Mouse (Mus musculus) hindbrain, embryonic 11.5 days (tissue): ENCODE data around the gene 1700018F24Rik. TPM values are rescaled to one million over a fixed set of nuclear protein-coding genes. Genes with fewer than 3 reads are reported as not detected.
"Not testable (repeated sequence)": the region's sequence is repeated elsewhere in the genome, so short reads cannot be mapped to it uniquely, and the experiment has no call there.

Experiments
- ATAC-seq: fragments of 200-750 bp; cut with Nextera tagmentation; 2 replicates; pipeline ENCODE4 v1.8.0; 2017; ENCODE audit warnings: mild to moderate bottlenecking, moderate TSS enrichment, moderate library complexity; ENCODE audit not compliant: low FRiP score
- DNase-seq: peaks from one replicate; pipeline ENCODE4 v3.0.0-alpha.2; 2015; ENCODE audit warnings: low spot score
- H3K27ac ChIP-seq: fragments of 300-500 bp; sonication (generic); 2 replicates; pipeline ENCODE4 v1.5.1; 2014; ENCODE audit warnings: mild to moderate bottlenecking, low read depth, low read length
- H3K27me3 ChIP-seq: fragments of 300-500 bp; sonication (generic); 2 replicates; pipeline ENCODE4 v1.6.1; 2014; ENCODE audit warnings: mild to moderate bottlenecking, low read length, moderate library complexity, mixed read lengths; ENCODE audit not compliant: control insufficient read depth, insufficient read depth
- H3K36me3 ChIP-seq: fragments of 300-500 bp; sonication (generic); 2 replicates; pipeline ENCODE4 v1.6.1; 2014; ENCODE audit warnings: mild to moderate bottlenecking, low read length, moderate library complexity, mixed read lengths; ENCODE audit not compliant: control insufficient read depth, insufficient read depth
- H3K4me1 ChIP-seq: fragments of 300-500 bp; sonication (generic); replicated peaks from 2 replicates; pipeline ENCODE4 v1.6.1; 2014; ENCODE audit warnings: low read length, mixed read lengths; ENCODE audit not compliant: control insufficient read depth, insufficient read depth
- H3K4me2 ChIP-seq: fragments of 300-500 bp; sonication (generic); replicated peaks from 2 replicates; pipeline ENCODE4 v1.6.1; 2014; ENCODE audit warnings: mild to moderate bottlenecking, low read depth, low read length
- H3K4me3 ChIP-seq: fragments of 300-500 bp; sonication (generic); 2 replicates; pipeline ENCODE4 v1.5.1; 2014; ENCODE audit warnings: low read depth, low read length
- H3K9ac ChIP-seq: fragments of 300-500 bp; sonication (generic); 2 replicates; pipeline ENCODE4 v1.6.1; 2014; ENCODE audit warnings: low read depth, low read length
- H3K9me3 ChIP-seq: fragments of 300-500 bp; sonication (generic); 2 replicates; pipeline ENCODE4 v1.6.1; 2016; ENCODE audit warnings: low read length; ENCODE audit not compliant: control insufficient read depth
- WGBS: fragments of 180-500 bp; shearing (Covaris S2); extraction: QIAGEN DNeasy Blood & Tissue Kit; methylation state at CpG from one replicate; pipeline ENCODE4 v1.1.7; 2014; 5-methylcytosine and 5-hydroxymethylcytosine counted together
- polyA plus RNA-seq: library from polyadenylated mRNA; unstranded; fragments of >200 nt; fragmentation: Nextera tagmentation; extraction: Ambion mirVana; gene quantifications from 2 replicates; pipeline ENCODE4 v1.2.1, GENCODE M21; 2014

1700018F24Rik gene
- polyA plus RNA-seq, result 0.13 TPM in 1 of 2 replicates, not detected in the other

- H3K4me2 ChIP-seq, H3K9me3 ChIP-seq, H3K27ac ChIP-seq, ATAC-seq, H3K4me1 ChIP-seq, DNase-seq, H3K4me3 ChIP-seq, H3K9ac ChIP-seq, H3K36me3 ChIP-seq, H3K27me3 ChIP-seq: not testable (repeated sequence)
- 67% methylated on average over 3 of the region's 3 CpGs for WGBS
Observed at GRCm38 (mm10) chr5:145042690-145043089, at the start of gene 1700018F24Rik. Gene 1700018F24Rik (plus strand): TSS chr5:145042990.

- no peak overlapping the region for H3K4me2 ChIP-seq
- WGBS, result 34% methylated on average over 2 of the region's 2 CpGs
- ATAC-seq (no peak), DNase-seq (peak; percentile 29)
- no peaks in the 10 kb centered on the region for H3K36me3 ChIP-seq
- no peak overlapping the region for H3K9ac ChIP-seq
- no peaks in the 10 kb centered on the region for H3K27me3 ChIP-seq
- H3K27ac ChIP-seq, result no peak overlapping the region
- no peaks in the 10 kb centered on the region for H3K4me1 ChIP-seq
- H3K9me3 ChIP-seq, result no peaks in the 10 kb centered on the region
- H3K4me3 ChIP-seq, result no peak overlapping the region
Observed at GRCm38 (mm10) chr5:144998491-144998890, 44.3 kb upstream of the 1700018F24Rik start.

DNA sequence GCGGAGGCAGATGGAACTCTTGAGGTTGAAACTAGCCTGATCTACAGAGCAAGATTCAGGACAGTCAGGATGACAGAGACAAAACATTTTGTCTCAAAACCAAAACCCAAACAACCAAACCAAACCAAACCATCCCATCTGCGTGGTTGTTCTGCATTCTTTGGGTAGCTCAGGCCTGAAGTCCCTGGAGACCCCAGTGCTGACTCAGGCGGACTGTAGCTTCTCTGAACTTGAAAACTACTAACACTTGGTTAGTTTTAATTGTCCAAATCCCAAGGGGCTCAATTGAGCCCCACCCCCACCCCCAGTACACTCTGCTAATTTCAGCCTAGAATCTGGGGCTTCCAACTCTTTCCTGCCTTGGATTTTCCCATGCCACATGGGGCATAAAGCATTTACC lies 39.4 kb upstream of the 1700018F24Rik start:
- 77% methylated on average over 3 of the region's 3 CpGs for WGBS
- H3K4me1 ChIP-seq, result no peaks in the 10 kb centered on the region

DNA sequence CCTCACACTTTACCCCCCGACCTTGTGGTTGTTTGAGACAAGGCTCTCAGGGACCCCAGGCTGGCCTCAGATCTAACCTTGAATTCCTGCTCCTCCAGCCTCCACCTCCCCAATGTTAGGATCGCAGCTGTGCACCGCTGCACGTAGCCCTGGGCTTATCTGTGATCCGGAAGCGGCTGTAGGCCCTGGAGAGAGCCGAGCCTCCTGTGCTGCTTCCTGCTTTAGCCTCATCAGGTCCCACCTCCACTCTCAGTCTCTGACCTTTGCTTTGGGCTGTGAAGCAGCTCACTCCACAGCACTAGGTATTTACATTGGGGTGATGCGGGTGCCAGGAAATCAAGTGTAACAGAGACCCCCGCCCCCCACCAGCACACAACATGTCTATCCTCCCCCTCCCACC lies 38.3 kb upstream of the 1700018F24Rik start:
- no peak overlapping the region for H3K4me2 ChIP-seq
- H3K27me3 ChIP-seq, result no peaks in the 10 kb centered on the region
- H3K4me1 ChIP-seq, result no peaks in the 10 kb centered on the region
- H3K9me3 ChIP-seq, result no peaks in the 10 kb centered on the region
- WGBS, result 87% methylated on average over 9 of the region's 9 CpGs
- H3K36me3 ChIP-seq, result no peaks in the 10 kb centered on the region
- no peak overlapping the region for H3K4me3 ChIP-seq
- ATAC-seq, result no peak
- no peak for DNase-seq
- no peak overlapping the region for H3K9ac ChIP-seq
- H3K27ac ChIP-seq, result no peak overlapping the region

More for the DNA sequence above, 39.4 kb upstream of the 1700018F24Rik start:
- Histone ChIP-seq H3K36me3 (no peaks in the 10 kb centered on the region), H3K27me3 (no peaks in the 10 kb centered on the region), H3K4me2 (no peak overlapping the region), H3K4me3 (no peak overlapping the region), H3K9ac (no peak overlapping the region), H3K27ac (no peak overlapping the region), H3K9me3 (no peaks in the 10 kb centered on the region)
- ATAC-seq (no peak), DNase-seq (no peak)

- Histone ChIP-seq H3K4me2 (no peak overlapping the region), H3K27ac (no peak overlapping the region), H3K4me3 (no peak overlapping the region), H3K9me3 (no peaks in the 10 kb centered on the region), H3K9ac (no peak overlapping the region), H3K4me1 (no peaks in the 10 kb centered on the region), H3K36me3 (no peaks in the 10 kb centered on the region), H3K27me3 (no peaks in the 10 kb centered on the region)
- DNase-seq (no peak), ATAC-seq (no peak)
- WGBS, result 80% methylated on average over 6 of the region's 6 CpGs
Observed at GRCm38 (mm10) chr5:145005596-145005995, 37.2 kb upstream of the 1700018F24Rik start.

- no peaks in the 10 kb centered on the region for H3K9me3 ChIP-seq
- no peak for ATAC-seq
- 91% methylated on average over 15 of the region's 15 CpGs for WGBS
Observed at GRCm38 (mm10) chr5:145008878-145009659, 33.7 kb upstream of the 1700018F24Rik start.

DNA sequence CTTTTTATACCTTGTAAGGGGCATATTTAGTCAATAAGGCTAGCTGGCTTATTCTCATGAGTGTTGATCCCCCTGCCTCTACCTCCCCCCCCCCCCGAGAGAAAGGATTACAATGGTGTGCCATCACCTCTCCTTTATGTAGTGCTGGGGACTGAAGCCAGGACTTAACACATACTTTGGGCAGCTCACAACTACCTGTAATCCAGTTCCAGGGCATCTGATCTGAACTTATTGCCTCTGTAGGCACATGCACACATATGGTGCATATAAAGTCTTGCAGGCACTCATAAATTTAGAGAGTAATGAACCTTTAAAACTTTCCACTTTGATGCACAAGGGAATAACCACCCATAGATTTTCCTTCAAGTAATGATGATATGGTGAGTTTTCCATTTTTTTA lies 28.5 kb upstream of the 1700018F24Rik start:
- Histone ChIP-seq H3K27me3 (no peaks in the 10 kb centered on the region), H3K9ac (no peak overlapping the region), H3K9me3 (no peaks in the 10 kb centered on the region), H3K27ac (no peak overlapping the region), H3K36me3 (no peaks in the 10 kb centered on the region), H3K4me1 (no peaks in the 10 kb centered on the region), H3K4me3 (no peak overlapping the region), H3K4me2 (no peak overlapping the region)
- DNase-seq (no peak), ATAC-seq (no peak)
- WGBS, result 77% methylated on average over 1 of the region's 1 CpGs

More at GRCm38 (mm10) chr5:145008878-145009659, 33.7 kb upstream of the 1700018F24Rik start:
- DNase-seq, result no peak
- H3K4me1 ChIP-seq, result no peaks in the 10 kb centered on the region
- H3K36me3 ChIP-seq, result no peaks in the 10 kb centered on the region
- no peaks in the 10 kb centered on the region for H3K27me3 ChIP-seq
- H3K4me2 ChIP-seq, result no peak overlapping the region
- H3K4me3 ChIP-seq, result no peak overlapping the region
- H3K27ac ChIP-seq, result no peak overlapping the region
- H3K9ac ChIP-seq, result no peak overlapping the region

DNA sequence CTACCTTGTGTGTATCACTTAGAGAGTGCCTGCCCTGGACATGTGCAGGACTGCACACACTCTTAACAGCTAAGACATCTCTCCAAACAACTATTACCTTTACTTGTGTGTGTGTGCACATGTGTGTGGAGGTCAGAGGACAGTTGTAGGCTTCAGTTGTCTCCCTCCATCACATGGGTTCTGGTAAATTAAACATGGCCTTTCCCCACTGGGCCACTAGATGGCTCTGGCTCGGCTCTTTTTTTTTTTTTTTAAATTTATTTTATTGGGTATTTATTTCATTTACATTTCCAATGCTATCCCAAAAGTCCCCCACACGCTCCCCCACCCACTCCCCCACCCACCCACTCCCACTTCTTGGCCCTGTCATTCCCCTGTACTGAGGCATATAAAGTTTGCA lies 26.0 kb upstream of the 1700018F24Rik start:
- ATAC-seq, H3K4me1 ChIP-seq, H3K4me2 ChIP-seq, DNase-seq, H3K4me3 ChIP-seq, H3K9ac ChIP-seq, H3K27me3 ChIP-seq, H3K27ac ChIP-seq, H3K36me3 ChIP-seq, H3K9me3 ChIP-seq: not testable (repeated sequence)
- 38% methylated on average over 2 of the region's 2 CpGs for WGBS

DNA sequence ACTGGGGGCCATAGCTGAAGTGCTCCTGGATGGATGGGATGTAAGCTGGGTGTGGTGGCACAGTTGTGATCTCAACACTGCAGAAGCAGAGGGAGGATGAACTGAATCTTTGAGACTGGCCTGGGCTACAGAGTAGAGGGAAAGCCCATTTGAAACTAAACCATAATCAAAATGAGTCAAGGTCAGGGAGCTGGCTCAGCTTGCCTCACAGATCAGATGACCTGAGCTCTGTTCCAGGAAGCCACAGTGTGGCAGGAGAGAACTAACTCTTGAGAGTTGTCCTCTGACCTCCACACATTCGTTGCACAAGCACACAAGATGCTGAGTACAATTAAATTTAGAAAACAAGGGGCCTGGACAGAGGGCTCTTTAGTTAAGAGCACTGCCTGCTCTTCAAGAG lies 22.5 kb upstream of the 1700018F24Rik start:
- H3K4me2 ChIP-seq, H3K36me3 ChIP-seq, H3K27me3 ChIP-seq, H3K4me3 ChIP-seq, DNase-seq, H3K27ac ChIP-seq, H3K9ac ChIP-seq, H3K9me3 ChIP-seq, ATAC-seq, H3K4me1 ChIP-seq: not testable (repeated sequence)
- WGBS, result 45% methylated on average over 1 of the region's 1 CpGs
